Mouse (Mus musculus): ENCODE data around the gene Chaf1b. TPM values are rescaled to one million over a fixed set of nuclear protein-coding genes. Genes with fewer than 3 reads are reported as not detected.

Gene Chaf1b
- polyA plus RNA-seq, 1 experiment from 2014 or later, result 12.4 TPM

- H3K9ac ChIP-seq (ENCODE audit: low read depth, low read length), result no peak overlapping the region
- H3K4me1 ChIP-seq (ENCODE audit: control insufficient read depth, insufficient read depth, low read length), result peaks cover 3% of the 10 kb centered on the region; the same call in 1 of the 2 replicates
- no peak overlapping the region for H3K4me3 ChIP-seq (ENCODE audit: low read depth, low read length)
- 81% methylated on average over 4 of the region's 4 CpGs for WGBS
- no peaks in the 10 kb centered on the region for H3K27me3 ChIP-seq (ENCODE audit: control insufficient read depth, insufficient read depth, low read depth, low read length)
- no peak overlapping the region for H3K27ac ChIP-seq (ENCODE audit: low read length)
- no peak for ATAC-seq
- no peaks in the 10 kb centered on the region for H3K36me3 ChIP-seq (ENCODE audit: control insufficient read depth, insufficient read depth, low read length)
- H3K4me2 ChIP-seq (ENCODE audit: low read length), result no peak overlapping the region
- H3K9me3 ChIP-seq (replicated peaks; ENCODE audit: control insufficient read depth, low read length, poor library complexity, severe bottlenecking), result no peaks in the 10 kb centered on the region
Measured at GRCm38 (mm10) chr16:93920673-93921072, 37.0 kb downstream of the Chaf1b start.

GRCm38 (mm10) chr16:93922835-93923389 is 39.2 kb downstream of the Chaf1b start:
- Histone ChIP-seq H3K4me1 (ENCODE audit: control insufficient read depth, insufficient read depth, low read length) (peaks cover 3% of the 10 kb centered on the region; the same call in 1 of the 2 replicates), H3K36me3 (ENCODE audit: control insufficient read depth, insufficient read depth, low read length) (no peaks in the 10 kb centered on the region), H3K9ac (ENCODE audit: low read depth, low read length) (no peak overlapping the region), H3K27me3 (ENCODE audit: control insufficient read depth, insufficient read depth, low read depth, low read length) (no peaks in the 10 kb centered on the region), H3K4me2 (ENCODE audit: low read length) (no peak overlapping the region), H3K9me3 (replicated peaks; ENCODE audit: control insufficient read depth, low read length, poor library complexity, severe bottlenecking) (no peaks in the 10 kb centered on the region), H3K4me3 (ENCODE audit: low read depth, low read length) (no peak overlapping the region), H3K27ac (ENCODE audit: low read length) (no peak overlapping the region)
- 81% methylated on average over 5 of the region's 5 CpGs for WGBS
- no peak for ATAC-seq

- H3K4me3 ChIP-seq (ENCODE audit: low read depth, low read length), result no peak overlapping the region
- H3K9ac ChIP-seq (ENCODE audit: low read depth, low read length), result no peak overlapping the region
- no peaks in the 10 kb centered on the region for H3K9me3 ChIP-seq (replicated peaks; ENCODE audit: control insufficient read depth, low read length, poor library complexity, severe bottlenecking)
- no peak overlapping the region for H3K27ac ChIP-seq (ENCODE audit: low read length)
- 77% methylated on average over 7 of the region's 7 CpGs for WGBS
- no peaks in the 10 kb centered on the region for H3K36me3 ChIP-seq (ENCODE audit: control insufficient read depth, insufficient read depth, low read length)
- ATAC-seq, result no peak
- no peaks in the 10 kb centered on the region for H3K4me1 ChIP-seq (ENCODE audit: control insufficient read depth, insufficient read depth, low read length)
- H3K27me3 ChIP-seq (ENCODE audit: control insufficient read depth, insufficient read depth, low read depth, low read length), result no peaks in the 10 kb centered on the region
- no peak overlapping the region for H3K4me2 ChIP-seq (ENCODE audit: low read length)
Measured at GRCm38 (mm10) chr16:93923788-93924187, 40.1 kb downstream of the Chaf1b start.

GRCm38 (mm10) chr16:93925684-93926247 is 42.1 kb downstream of the Chaf1b start:
- no peaks in the 10 kb centered on the region for H3K9me3 ChIP-seq (replicated peaks; ENCODE audit: control insufficient read depth, low read length, poor library complexity, severe bottlenecking)
- H3K9ac ChIP-seq (ENCODE audit: low read depth, low read length), result no peak overlapping the region
- H3K27me3 ChIP-seq (ENCODE audit: control insufficient read depth, insufficient read depth, low read depth, low read length), result no peaks in the 10 kb centered on the region
- no peaks in the 10 kb centered on the region for H3K4me1 ChIP-seq (ENCODE audit: control insufficient read depth, insufficient read depth, low read length)
- no peaks in the 10 kb centered on the region for H3K36me3 ChIP-seq (ENCODE audit: control insufficient read depth, insufficient read depth, low read length)
- no peak for ATAC-seq
- no peak overlapping the region for H3K4me2 ChIP-seq (ENCODE audit: low read length)
- no peak overlapping the region for H3K27ac ChIP-seq (ENCODE audit: low read length)
- WGBS, result 78% methylated on average over 8 of the region's 8 CpGs
- H3K4me3 ChIP-seq (ENCODE audit: low read depth, low read length), result no peak overlapping the region

- Histone ChIP-seq H3K9ac (ENCODE audit: low read depth, low read length) (no peak overlapping the region), H3K4me1 (ENCODE audit: control insufficient read depth, insufficient read depth, low read length) (no peaks in the 10 kb centered on the region), H3K27me3 (ENCODE audit: control insufficient read depth, insufficient read depth, low read depth, low read length) (0 out of 2 replicates have a peak, but pooled peaks cover 1% of the 10 kb centered on the region), H3K4me3 (ENCODE audit: low read depth, low read length) (no peak overlapping the region), H3K27ac (ENCODE audit: low read length) (no peak overlapping the region), H3K36me3 (ENCODE audit: control insufficient read depth, insufficient read depth, low read length) (no peaks in the 10 kb centered on the region), H3K9me3 (replicated peaks; ENCODE audit: control insufficient read depth, low read length, poor library complexity, severe bottlenecking) (no peaks in the 10 kb centered on the region), H3K4me2 (ENCODE audit: low read length) (no peak overlapping the region)
- WGBS, result 94% methylated on average over 17 of the region's 17 CpGs
- ATAC-seq, result no peak
Measured at GRCm38 (mm10) chr16:93929370-93930032, 45.8 kb downstream of the Chaf1b start.

- no peak overlapping the region for H3K4me2 ChIP-seq (ENCODE audit: low read length)
- H3K36me3 ChIP-seq (ENCODE audit: control insufficient read depth, insufficient read depth, low read length), result no peaks in the 10 kb centered on the region
- ATAC-seq, result no peak
- no peaks in the 10 kb centered on the region for H3K4me1 ChIP-seq (ENCODE audit: control insufficient read depth, insufficient read depth, low read length)
- peaks cover 12% of the 10 kb centered on the region for H3K27me3 ChIP-seq (ENCODE audit: control insufficient read depth, insufficient read depth, low read depth, low read length)
- H3K4me3 ChIP-seq (ENCODE audit: low read depth, low read length), result no peak overlapping the region
- H3K9me3 ChIP-seq (replicated peaks; ENCODE audit: control insufficient read depth, low read length, poor library complexity, severe bottlenecking), result no peaks in the 10 kb centered on the region
- H3K27ac ChIP-seq (ENCODE audit: low read length), result no peak overlapping the region
- WGBS, result 72% methylated on average over 17 of the region's 17 CpGs
- no peak overlapping the region for H3K9ac ChIP-seq (ENCODE audit: low read depth, low read length)
Measured at GRCm38 (mm10) chr16:93932185-93933168, 48.8 kb downstream of the Chaf1b start.

GRCm38 (mm10) chr16:93934588-93934987 is 50.9 kb downstream of the Chaf1b start:
- Histone ChIP-seq H3K9ac (ENCODE audit: low read depth, low read length) (no peak overlapping the region), H3K36me3 (ENCODE audit: control insufficient read depth, insufficient read depth, low read length) (no peaks in the 10 kb centered on the region), H3K9me3 (replicated peaks; ENCODE audit: control insufficient read depth, low read length, poor library complexity, severe bottlenecking) (no peaks in the 10 kb centered on the region), H3K4me3 (ENCODE audit: low read depth, low read length) (no peak overlapping the region), H3K27me3 (ENCODE audit: control insufficient read depth, insufficient read depth, low read depth, low read length) (peaks cover 12% of the 10 kb centered on the region), H3K4me2 (ENCODE audit: low read length) (no peak overlapping the region), H3K4me1 (ENCODE audit: control insufficient read depth, insufficient read depth, low read length) (no peaks in the 10 kb centered on the region), H3K27ac (ENCODE audit: low read length) (no peak overlapping the region)
- no peak for ATAC-seq
- WGBS, result 20% methylated on average over 13 of the region's 13 CpGs

- no peak overlapping the region for H3K27ac ChIP-seq (ENCODE audit: low read length)
- no peak for ATAC-seq
- no peaks in the 10 kb centered on the region for H3K4me1 ChIP-seq (ENCODE audit: control insufficient read depth, insufficient read depth, low read length)
- H3K4me3 ChIP-seq (ENCODE audit: low read depth, low read length), result no peak overlapping the region
- no peak overlapping the region for H3K4me2 ChIP-seq (ENCODE audit: low read length)
- H3K9ac ChIP-seq (ENCODE audit: low read depth, low read length), result no peak overlapping the region
- WGBS, result 22% methylated on average over 7 of the region's 7 CpGs
- no peaks in the 10 kb centered on the region for H3K9me3 ChIP-seq (replicated peaks; ENCODE audit: control insufficient read depth, low read length, poor library complexity, severe bottlenecking)
- H3K27me3 ChIP-seq (ENCODE audit: control insufficient read depth, insufficient read depth, low read depth, low read length), result peaks cover 12% of the 10 kb centered on the region
- H3K36me3 ChIP-seq (ENCODE audit: control insufficient read depth, insufficient read depth, low read length), result no peaks in the 10 kb centered on the region
Measured at GRCm38 (mm10) chr16:93935009-93935408, 51.3 kb downstream of the Chaf1b start.

All from midbrain, embryonic 16.5 days (tissue).